Mouse (Mus musculus) layer of hippocampus, adult 9-10 months (tissue): ENCODE data around the gene Sult2a8.
"Not testable (repeated sequence)": the region's sequence is repeated elsewhere in the genome, so short reads cannot be mapped to it uniquely, and the experiment has no call there.

Source experiments
- DNase-seq: peaks from one replicate; pipeline ENCODE4 v3.0.0; 2022; ENCODE audit warnings: low spot score

Gene Sult2a8

DNA sequence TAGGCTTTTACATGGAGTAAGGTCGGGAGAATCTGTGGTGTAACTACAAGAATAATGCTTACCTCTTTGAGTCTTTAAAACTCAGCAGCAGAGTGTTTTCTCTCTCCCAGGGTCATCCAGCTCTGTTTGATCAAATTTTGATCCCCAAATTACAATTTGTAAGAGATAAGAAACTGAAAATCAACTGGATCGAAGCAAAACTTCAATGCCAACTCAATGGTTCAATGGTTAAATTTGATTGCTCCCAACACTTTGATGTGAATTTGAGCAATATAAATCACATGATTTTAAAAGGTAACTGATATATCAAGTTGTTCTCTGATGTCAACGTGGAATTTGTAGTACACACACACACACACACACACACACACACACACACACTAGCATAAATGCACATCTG is at the start of gene Sult2a8:
TSS of gene Sult2a8 (minus strand) at position 236 of the 400 bp plus-strand sequence.
- no peak for DNase-seq

GRCm38 (mm10) chr7:14494130-14494529 is 47.6 kb upstream of the Sult2a8 start, which contains the start of gene Sult2a7:
Gene Sult2a7 (minus strand): TSS chr7:14494230.
- no peak for DNase-seq

- DNase-seq, result no peak
Measured at GRCm38 (mm10) chr7:14492886-14493285, 46.3 kb upstream of the Sult2a8 start.

DNA sequence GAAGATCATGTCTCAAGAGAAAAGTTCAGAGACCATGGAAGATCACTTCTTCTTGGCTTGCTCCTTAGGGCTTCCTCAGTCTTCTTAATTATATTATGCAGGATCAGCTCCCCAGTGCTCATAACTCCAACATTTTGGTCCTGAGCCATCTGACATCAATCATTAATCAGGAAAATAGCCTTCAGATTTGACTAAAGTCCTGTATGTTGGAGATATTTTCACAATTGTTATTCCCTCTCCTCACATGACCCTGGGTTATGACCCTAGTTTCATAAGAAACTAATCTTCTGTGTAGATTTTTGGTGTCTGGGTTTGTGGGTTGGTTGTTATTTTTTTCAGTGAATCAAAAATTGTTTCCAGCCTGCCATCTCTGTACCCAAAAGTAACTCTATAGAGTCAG is 7.0 kb downstream of the Sult2a8 start:
- no peak for DNase-seq

DNA sequence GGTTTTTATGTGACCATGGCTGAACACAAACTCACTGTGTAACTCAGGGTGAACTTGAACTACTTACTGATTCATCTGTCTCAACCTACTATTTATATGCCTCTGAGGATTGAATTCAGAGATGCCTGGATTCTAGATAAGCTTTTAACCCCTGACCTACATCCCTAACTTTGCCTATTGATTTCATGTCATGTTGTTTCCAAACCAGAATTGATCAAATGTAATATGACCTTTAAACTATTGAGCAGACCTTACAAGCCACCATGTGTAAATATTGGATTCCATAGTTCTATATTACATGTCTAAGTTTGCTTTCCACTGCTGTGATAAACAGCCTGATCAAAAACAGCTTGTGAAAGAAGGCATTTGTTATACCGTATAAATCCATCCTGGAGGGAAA is 8.1 kb downstream of the Sult2a8 start:
- no peak for DNase-seq

GRCm38 (mm10) chr7:14438029-14438428 is 8.5 kb downstream of the Sult2a8 start:
- no peak for DNase-seq

DNA sequence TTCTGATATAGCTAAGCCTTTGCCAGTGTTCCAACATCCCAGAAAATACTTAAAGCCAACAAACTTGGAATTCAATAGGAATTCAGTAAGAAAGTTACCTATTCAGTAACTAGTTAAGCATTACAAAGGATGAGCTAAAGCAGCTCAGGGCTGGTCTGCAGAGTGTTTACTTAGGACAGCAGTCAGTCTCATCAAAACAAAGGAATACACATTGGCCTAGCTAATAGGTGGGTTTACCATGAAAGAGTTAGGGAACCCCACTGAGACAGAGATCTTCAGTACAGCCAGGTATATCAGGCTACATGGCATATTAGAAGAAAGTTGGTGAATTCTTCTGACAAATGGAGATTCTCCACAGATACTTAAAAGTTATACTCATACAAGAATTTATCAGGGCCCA is 47.2 kb downstream of the Sult2a8 start:
- not testable (repeated sequence) for DNase-seq

DNA sequence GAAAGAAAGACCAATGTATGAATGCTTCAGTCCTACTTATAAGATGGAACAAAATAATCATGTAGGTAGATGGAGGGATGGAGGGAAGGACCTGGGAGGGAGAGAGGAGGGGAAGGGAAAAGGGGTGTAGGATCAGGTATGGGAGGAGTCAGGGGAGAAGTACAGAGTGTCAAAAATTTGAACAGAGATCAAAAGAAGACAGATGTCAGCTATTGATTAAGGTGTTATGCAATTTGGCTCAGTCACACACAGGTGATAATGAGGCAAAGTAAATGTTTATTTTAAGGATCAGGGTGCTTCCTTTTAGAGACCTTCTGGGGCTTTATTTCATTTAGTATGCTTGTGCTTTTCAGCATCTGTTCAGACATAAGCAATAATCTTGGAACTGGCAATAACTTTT is 50.1 kb downstream of the Sult2a8 start:
- DNase-seq, result no peak
